Mouse (Mus musculus): Measurements from ENCODE around the gene Grk2.

- no peak for TF ChIP-seq CTCF (IDR thresholded peaks at IDR 0.05; ENCODE audit: low read depth)
- no peak for TF ChIP-seq EP300 (IDR thresholded peaks at IDR 0.05; ENCODE audit: low read depth)
Observed at GRCm38 (mm10) chr19:4304871-4305321, 1.1 kb downstream of the Grk2 start.

Measured in liver, postnatal 0 days (tissue).